Mouse (Mus musculus): ENCODE data around the gene Actl6b. TPM values are rescaled to one million over a fixed set of nuclear protein-coding genes. Genes with fewer than 3 reads are reported as not detected.
A peak's percentile ranks its signal among the peaks of the same experiment; 100 is the strongest.
"Not testable (repeated sequence)": the region's sequence is repeated elsewhere in the genome, so short reads cannot be mapped to it uniquely, and the experiment has no call there.

Gene Actl6b
- total RNA-seq, 2 experiments from 2014 or later, result 2.6 to 3.3 TPM

- peak; percentile 97 for DNase-seq
Measured at GRCm38 (mm10) chr5:137600619-137601364, 47.5 kb downstream of the Actl6b start, which contains the start of gene Mospd3. Gene Mospd3, minus strand, starts transcription at chr5:137601058.

DNA sequence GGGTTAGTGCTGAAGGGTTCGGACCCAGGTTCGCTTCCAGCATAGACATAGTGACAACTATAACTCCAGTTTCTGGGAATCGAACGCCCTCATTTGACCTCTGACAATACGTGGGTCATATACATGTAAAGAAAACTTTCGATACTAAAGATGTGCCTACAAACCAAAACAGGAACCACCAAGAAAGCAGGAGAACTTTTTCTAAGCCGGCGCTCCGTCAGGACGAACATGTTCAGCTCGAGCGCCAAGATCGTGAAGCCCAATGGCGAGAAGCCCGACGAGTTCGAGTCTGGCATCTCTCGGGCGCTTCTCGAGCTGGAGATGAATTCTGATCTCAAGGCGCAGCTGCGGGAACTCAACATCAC is 48.0 kb downstream of the Actl6b start:
- DNase-seq, result peak; percentile 37 to 46

- DNase-seq, result no peak
Measured at GRCm38 (mm10) chr5:137607860-137608653, 54.7 kb downstream of the Actl6b start.

GRCm38 (mm10) chr5:137608654-137609190 is 55.4 kb downstream of the Actl6b start:
- DNase-seq, result no peak

- DNase-seq, result no peak
Measured at GRCm38 (mm10) chr5:137609292-137609691, 56.0 kb downstream of the Actl6b start.

DNA sequence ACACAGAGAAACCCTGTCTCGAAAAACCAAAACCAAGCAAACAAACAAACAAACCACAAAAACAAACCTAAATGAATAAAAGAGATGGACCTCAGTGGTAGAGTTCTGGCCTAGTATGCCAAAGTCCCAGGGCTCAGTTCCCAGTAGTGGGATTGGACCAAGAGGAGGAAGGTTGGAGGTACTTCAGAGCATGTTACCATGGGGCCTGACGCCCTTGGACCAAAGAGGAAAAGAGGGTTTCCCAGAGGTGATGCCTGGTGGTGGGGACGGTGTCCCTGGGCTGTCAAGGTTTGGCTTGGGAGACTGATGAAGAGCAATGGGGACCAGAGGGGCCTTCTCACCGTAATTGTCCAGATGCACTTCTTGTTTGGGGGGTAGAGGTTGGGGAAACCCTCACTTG is 56.7 kb downstream of the Actl6b start:
- peak in 1 of 2 experiments; percentile 19 for DNase-seq

DNA sequence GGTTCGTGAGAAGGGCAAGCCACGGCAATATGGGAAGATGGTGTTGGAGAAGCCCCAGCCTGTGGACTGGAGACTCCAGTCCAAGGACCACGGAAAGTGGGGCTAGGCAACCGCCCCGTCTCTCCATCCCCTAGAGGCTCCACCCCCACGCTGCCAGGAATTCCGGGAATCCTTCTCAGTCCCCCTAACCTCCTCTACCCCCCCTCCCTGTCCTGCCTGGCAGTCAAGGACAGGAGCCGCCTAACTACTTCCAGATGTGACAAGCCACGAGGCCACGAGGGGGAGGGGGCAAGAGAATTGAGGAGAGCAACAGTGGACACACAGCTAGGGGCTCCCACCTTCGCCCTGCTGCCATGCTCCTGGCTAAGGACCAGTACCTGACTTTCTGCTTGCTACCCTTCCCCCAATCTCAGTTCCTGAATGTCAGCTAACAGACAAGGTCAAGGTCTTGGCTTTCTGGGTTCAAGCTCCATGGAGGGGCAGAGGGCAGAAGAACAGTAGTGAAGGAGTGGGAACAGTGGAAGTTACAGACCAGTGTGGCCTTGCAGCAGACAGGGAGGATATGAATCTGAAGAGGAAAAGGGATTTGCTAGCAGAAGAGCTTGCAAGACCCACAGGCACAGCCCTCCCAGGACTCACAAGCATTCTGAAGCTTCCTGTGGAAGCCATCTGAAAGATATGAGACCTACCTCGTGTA is 57.4 kb downstream of the Actl6b start:
- DNase-seq, result peak; percentile 88 to 93

GRCm38 (mm10) chr5:137611245-137611602 is 57.9 kb downstream of the Actl6b start:
- peak; percentile 85 to 89 for DNase-seq

- DNase-seq, result no peak
Measured at GRCm38 (mm10) chr5:137613076-137613475, 59.8 kb downstream of the Actl6b start.

GRCm38 (mm10) chr5:137613550-137613949 is 60.2 kb downstream of the Actl6b start, which contains the start of gene Pcolce:
Gene Pcolce, minus strand, starts transcription at chr5:137613784.
- DNase-seq, result peak; percentile 76 to 81

DNA sequence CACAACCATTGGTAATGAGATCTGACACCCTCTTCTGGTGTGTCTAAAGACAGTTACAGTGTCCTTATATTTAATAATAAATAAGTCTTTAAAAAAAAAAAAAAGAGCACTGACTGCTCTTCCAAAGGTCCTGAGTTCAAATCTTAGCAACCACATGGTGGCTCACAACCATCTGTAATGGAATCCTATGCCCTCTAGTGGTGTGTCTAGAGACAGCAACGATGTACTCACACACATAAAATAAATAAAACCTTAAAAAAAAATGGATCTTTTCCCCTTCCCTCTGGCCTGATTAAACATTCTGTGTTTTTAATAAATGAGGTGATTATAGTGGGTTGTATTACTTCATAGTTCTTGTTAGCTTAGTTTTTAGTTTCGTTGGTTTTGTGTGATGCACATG is 61.6 kb downstream of the Actl6b start:
- DNase-seq, result not testable (repeated sequence)

- no peak for DNase-seq
Measured at GRCm38 (mm10) chr5:137615347-137615746, 62.0 kb downstream of the Actl6b start.

Small RNA genes within 50 kb of the gene (microRNA-seq; reads per million reads assigned to microRNA genes)
- 1.00 reads per million for gene Mir6418

Other genes with a start within 250 kb of the Actl6b start
- 100 to 1,000 TPM; 103 to 167 TPM for gene Srrt, start 245.8 kb upstream of the Actl6b start, total RNA-seq (2021)
- 10 to 100 TPM; 36.7 to 38.2 TPM for gene Trip6, start 239.1 kb upstream of the Actl6b start, total RNA-seq (2021)
- 10 to 100 TPM in 1 of 2 experiments, 1 to 10 TPM in 1; 8.0 to 11.5 TPM for gene Slc12a9, start 219.9 kb upstream of the Actl6b start, total RNA-seq (2021)
- gene Ephb4, start 203.4 kb upstream of the Actl6b start, total RNA-seq (2021), result 10 to 100 TPM; 59.4 to 60.6 TPM
- under 1 TPM in 1 of 2 experiments, not detected in 1; 0.03 TPM for gene Zan, start 76.5 kb upstream of the Actl6b start, total RNA-seq (2021)
- gene Pop7, start 51.0 kb upstream of the Actl6b start, total RNA-seq (2021), result 10 to 100 TPM; 25.6 to 27.0 TPM
- 10 to 100 TPM; 32.0 to 32.8 TPM for gene Gigyf1, start 35.0 kb upstream of the Actl6b start, total RNA-seq (2021)
- not detected for gene Epo, start 20.3 kb upstream of the Actl6b start, total RNA-seq (2021)
- gene Gnb2, start 20.0 kb upstream of the Actl6b start, total RNA-seq (2021), result 100 to 1,000 TPM; 544 to 638 TPM
- 1 to 10 TPM in 1 of 2 experiments, under 1 TPM in 1; 0.95 to 1.1 TPM for gene Tfr2, start 16.3 kb downstream of the Actl6b start, total RNA-seq (2021)
- 10 to 100 TPM; 45.6 to 47.8 TPM for gene Mospd3, start 47.5 kb downstream of the Actl6b start, total RNA-seq (2021)
- 100 to 1,000 TPM; 874 to 904 TPM for gene Pcolce, start 60.3 kb downstream of the Actl6b start, total RNA-seq (2021)
- 1 to 10 TPM in 1 of 2 experiments, under 1 TPM in 1; 0.93 to 1.7 TPM for gene Fbxo24, start 75.5 kb downstream of the Actl6b start, total RNA-seq (2021)
- gene Lrch4, start 75.6 kb downstream of the Actl6b start, total RNA-seq (2021), result 10 to 100 TPM; 23.5 to 36.1 TPM
- gene Gm20605, start 75.7 kb downstream of the Actl6b start, total RNA-seq (2021), result 1 to 10 TPM; 7.9 to 9.6 TPM
- gene Sap25, start 87.8 kb downstream of the Actl6b start, total RNA-seq (2021), result 1 to 10 TPM; 1.9 to 7.8 TPM
- 1 to 10 TPM; 4.8 to 6.2 TPM for gene Irs3, start 92.2 kb downstream of the Actl6b start, total RNA-seq (2021)
- 10 to 100 TPM; 30.4 to 30.6 TPM for gene Agfg2, start 131.2 kb downstream of the Actl6b start, total RNA-seq (2021)
- gene Nyap1, start 188.1 kb downstream of the Actl6b start, total RNA-seq (2021), result 1 to 10 TPM; 3.1 to 3.2 TPM
- gene Tsc22d4, start 192.2 kb downstream of the Actl6b start, total RNA-seq (2021), result 10 to 100 TPM; 79.5 to 84.6 TPM
- 10 to 100 TPM; 24.6 to 28.4 TPM for gene Ppp1r35, start 225.3 kb downstream of the Actl6b start, total RNA-seq (2021)
- gene Mepce, start 234.1 kb downstream of the Actl6b start, total RNA-seq (2021), result 10 to 100 TPM; 52.0 to 56.4 TPM
- 1 to 10 TPM; 2.3 to 3.0 TPM for gene Zcwpw1, start 234.3 kb downstream of the Actl6b start, total RNA-seq (2021)